Mouse (Mus musculus) T-cell, adult 2 months (primary cell): Measurements from ENCODE around the gene Olfr937.

Source experiments
- DNase-seq: peaks from one replicate; pipeline ENCODE4 v3.0.0; 2022; ENCODE audit warnings: low spot score

The Olfr937 gene

GRCm38 (mm10) chr9:39064851-39065250 lies at the start of gene Olfr937:
Olfr937 (minus strand) TSS chr9:39064951.
- DNase-seq: no peak

DNA sequence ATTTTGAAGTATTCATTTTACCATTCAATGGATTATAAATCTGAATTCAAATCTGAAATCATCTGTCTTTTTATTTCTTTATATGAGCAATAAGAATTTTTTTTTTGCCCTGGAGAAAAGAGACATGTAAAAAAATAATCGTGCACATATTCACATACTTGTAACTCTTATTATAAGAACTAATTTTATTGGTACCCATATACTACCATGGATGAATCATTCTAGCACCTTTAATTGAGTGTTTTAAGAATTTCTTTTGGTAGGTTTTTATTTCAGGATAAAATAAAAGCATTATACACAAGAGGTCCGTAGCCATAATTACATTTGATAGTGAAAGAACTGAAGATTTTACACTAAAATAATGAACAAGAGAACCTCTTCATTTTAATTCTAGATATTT lies 14.0 kb upstream of the Olfr937 start, which contains the start of gene Olfr938:
Olfr938 (minus strand) TSS at position 101 of the 400 bp plus-strand sequence.
- no peak for DNase-seq

GRCm38 (mm10) chr9:39023277-39023676 lies 41.5 kb downstream of the Olfr937 start, which contains the start of gene Olfr146:
Olfr146 (minus strand) TSS chr9:39023377.
- no peak for DNase-seq
